Mouse (Mus musculus) induced T-regulatory cell, adult 2 months (primary cell): ENCODE results near the gene Zfp786.
"Not testable (repeated sequence)": the region's sequence is repeated elsewhere in the genome, so short reads cannot be mapped to it uniquely, and the experiment has no call there.

Source experiments
- DNase-seq: peaks from one replicate; pipeline ENCODE4 v3.0.0-alpha.2; 2012; ENCODE audit warnings: low read depth

Zfp786 gene

DNA sequence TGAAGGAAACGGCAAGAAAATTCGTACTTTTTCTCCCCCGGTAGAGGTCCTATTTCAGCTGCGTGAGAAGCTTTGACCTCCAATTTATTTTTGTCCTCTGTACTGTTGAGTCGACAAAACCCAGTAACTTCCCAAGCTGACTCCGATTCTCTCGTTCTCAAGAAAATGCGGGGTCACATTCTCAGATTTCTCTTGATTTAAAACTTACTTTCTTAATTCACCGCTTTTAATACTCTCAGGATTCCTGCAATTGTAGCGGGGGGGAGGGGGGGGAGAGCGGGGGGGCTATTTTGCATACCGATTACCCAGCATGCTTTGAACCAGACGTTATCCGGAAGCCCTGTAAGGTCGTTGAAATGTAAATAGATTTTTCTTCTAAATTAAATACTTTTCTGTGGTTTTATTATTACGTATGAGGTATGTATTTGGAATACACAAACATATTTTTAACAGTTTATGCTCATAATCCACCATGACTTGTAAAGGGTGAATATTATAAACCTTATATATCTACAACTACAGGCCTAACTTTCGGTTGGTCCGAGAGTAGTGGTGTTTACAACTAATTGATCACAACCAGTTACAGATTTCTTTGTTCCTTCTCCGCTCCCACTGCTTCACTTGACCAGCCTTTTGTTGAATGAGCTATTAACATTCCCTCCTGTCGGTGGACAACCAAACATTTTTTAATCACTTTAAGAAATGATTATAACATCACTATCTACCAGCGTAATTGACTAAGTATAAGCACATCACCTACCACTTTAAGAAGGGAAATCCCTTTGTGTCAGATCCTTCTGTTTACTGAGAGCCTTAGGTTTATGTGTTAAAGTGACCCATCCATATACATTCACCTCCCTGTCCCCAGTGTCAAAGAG is 49.3 kb downstream of the Zfp786 start:
- peak; percentile 90 for DNase-seq

DNA sequence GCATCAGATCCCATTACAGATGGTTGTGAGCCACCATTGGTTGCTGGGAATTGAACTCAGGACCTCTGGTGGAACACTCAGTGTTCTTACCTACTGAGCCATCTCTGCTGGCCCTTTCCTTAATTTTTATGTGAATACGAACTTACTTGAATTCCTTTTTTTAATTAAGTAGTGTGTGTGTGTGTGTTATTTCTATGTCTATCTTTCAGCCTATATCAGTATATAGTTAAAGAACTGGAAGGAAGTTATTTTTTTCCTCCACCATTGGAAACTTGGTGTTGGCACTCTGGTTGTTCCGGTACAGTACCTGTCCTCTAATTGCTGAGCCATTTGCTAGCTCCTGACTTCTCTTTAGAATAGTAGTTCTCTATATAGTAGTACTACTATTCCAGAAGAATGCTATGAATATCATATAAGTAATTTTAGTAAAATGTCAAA is 50.1 kb downstream of the Zfp786 start:
- no peak for DNase-seq

- peak; percentile 46 for DNase-seq
Measured at GRCm38 (mm10) chr6:47771760-47772159, 58.9 kb downstream of the Zfp786 start.

- DNase-seq, result peak; percentile 36
Measured at GRCm38 (mm10) chr6:47771113-47771512, 59.6 kb downstream of the Zfp786 start.

DNA sequence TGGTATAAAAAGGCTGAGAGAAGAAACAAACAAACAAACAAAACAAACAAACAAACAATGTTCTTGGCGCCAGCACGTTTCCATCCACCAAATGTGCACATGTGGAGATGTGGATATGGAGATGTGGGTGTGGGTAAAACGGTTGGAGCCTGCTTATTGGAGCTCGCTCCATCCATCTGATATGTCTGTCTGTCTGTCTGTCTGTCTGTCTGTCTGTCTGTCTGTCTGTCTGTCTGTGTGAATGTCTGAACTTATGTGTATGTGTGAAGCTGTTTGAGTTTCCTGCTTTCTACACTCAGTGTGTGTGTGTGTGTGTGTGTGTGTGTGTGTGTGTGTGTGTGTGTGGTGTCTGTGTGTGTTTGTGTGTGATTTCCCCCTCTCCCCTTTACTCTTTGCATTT is 60.8 kb downstream of the Zfp786 start:
- not testable (repeated sequence) for DNase-seq
